Mouse (Mus musculus): ENCODE measurements at regions not wholly inside any gene's neighbourhood (a gene's known extent, or its start where the extent isn't known, plus 50 kb on each side); places are given as distances from the start of the nearest gene placed in this dataset.

GRCm38 (mm10) chr3:57228400-57228799 lies 73.4 kb downstream of the Tm4sf1 start:
- no peak for ATAC-seq (replicated peaks; ENCODE audit: poor library complexity, severe bottlenecking)

- ATAC-seq (replicated peaks; ENCODE audit: poor library complexity, severe bottlenecking) = no peak
Observed at GRCm38 (mm10) chr3:57223773-57224172, 78.0 kb downstream of the Tm4sf1 start.

- ATAC-seq (replicated peaks; ENCODE audit: poor library complexity, severe bottlenecking) = peak; percentile 98
Observed at GRCm38 (mm10) chr3:57222318-57222914, 79.4 kb downstream of the Tm4sf1 start.

GRCm38 (mm10) chr3:57218431-57218830 lies 83.4 kb downstream of the Tm4sf1 start:
- no peak for ATAC-seq (replicated peaks; ENCODE audit: poor library complexity, severe bottlenecking)

- peak; percentile 66 for ATAC-seq (replicated peaks; ENCODE audit: poor library complexity, severe bottlenecking)
Observed at GRCm38 (mm10) chr3:57204066-57204723, 97.6 kb downstream of the Tm4sf1 start.

GRCm38 (mm10) chr3:57203418-57203817 lies 98.4 kb downstream of the Tm4sf1 start:
- no peak for ATAC-seq (replicated peaks; ENCODE audit: poor library complexity, severe bottlenecking)

- ATAC-seq (replicated peaks; ENCODE audit: poor library complexity, severe bottlenecking) = no peak
Observed at GRCm38 (mm10) chr3:57181587-57181986, 120.2 kb downstream of the Tm4sf1 start.

GRCm38 (mm10) chr3:57153177-57153948 lies 148.4 kb downstream of the Tm4sf1 start:
- no peak for ATAC-seq (replicated peaks; ENCODE audit: poor library complexity, severe bottlenecking)

- no peak for ATAC-seq (replicated peaks; ENCODE audit: poor library complexity, severe bottlenecking)
Observed at GRCm38 (mm10) chr3:57149156-57149555, 152.6 kb downstream of the Tm4sf1 start.

GRCm38 (mm10) chr3:57136847-57137246 lies 164.9 kb downstream of the Tm4sf1 start:
- no peak for ATAC-seq (replicated peaks; ENCODE audit: poor library complexity, severe bottlenecking)

GRCm38 (mm10) chr3:57128606-57129005 lies 173.2 kb downstream of the Tm4sf1 start:
- no peak for ATAC-seq (replicated peaks; ENCODE audit: poor library complexity, severe bottlenecking)

GRCm38 (mm10) chr3:57125792-57126485 lies 175.8 kb downstream of the Tm4sf1 start:
- ATAC-seq (replicated peaks; ENCODE audit: poor library complexity, severe bottlenecking) = no peak

- no peak for ATAC-seq (replicated peaks; ENCODE audit: poor library complexity, severe bottlenecking)
Observed at GRCm38 (mm10) chr3:57118016-57118415, 183.8 kb downstream of the Tm4sf1 start.

GRCm38 (mm10) chr3:57102254-57102653 lies 199.5 kb downstream of the Tm4sf1 start:
- no peak for ATAC-seq (replicated peaks; ENCODE audit: poor library complexity, severe bottlenecking)

GRCm38 (mm10) chr3:57100515-57100914 lies 201.3 kb downstream of the Tm4sf1 start:
- ATAC-seq (replicated peaks; ENCODE audit: poor library complexity, severe bottlenecking) = no peak

- ATAC-seq (replicated peaks; ENCODE audit: poor library complexity, severe bottlenecking) = no peak
Observed at GRCm38 (mm10) chr3:57094936-57095335, 206.9 kb downstream of the Tm4sf1 start.

- no peak; the same call in 1 of the 2 replicates for ATAC-seq (replicated peaks; ENCODE audit: poor library complexity, severe bottlenecking)
Observed at GRCm38 (mm10) chr3:57093201-57093940, 208.4 kb downstream of the Tm4sf1 start.

- no peak for ATAC-seq (replicated peaks; ENCODE audit: poor library complexity, severe bottlenecking)
Observed at GRCm38 (mm10) chr3:57074516-57074915, 227.3 kb downstream of the Tm4sf1 start.

GRCm38 (mm10) chr3:57073962-57074506 lies 227.8 kb downstream of the Tm4sf1 start:
- no peak for ATAC-seq (replicated peaks; ENCODE audit: poor library complexity, severe bottlenecking)

- ATAC-seq (replicated peaks; ENCODE audit: poor library complexity, severe bottlenecking) = no peak
Observed at GRCm38 (mm10) chr3:57033021-57033420, 268.8 kb downstream of the Tm4sf1 start.
